Mouse (Mus musculus) forebrain, embryonic 13.5 days (tissue): ENCODE measurements around the gene Trim47. TPM values are rescaled to one million over a fixed set of nuclear protein-coding genes. Genes with fewer than 3 reads are reported as not detected.

ENCODE experiments used
- ATAC-seq: fragments of 200-750 bp; cut with Nextera tagmentation; 2 replicates; pipeline ENCODE4 v1.8.0; 2017
- H3K27ac ChIP-seq: fragments of 300-500 bp; sonication (generic); 2 replicates; pipeline ENCODE4 v1.5.1; 2015; ENCODE audit warnings: inconsistent platforms, mild to moderate bottlenecking, moderate library complexity
- H3K27me3 ChIP-seq: fragments of 300-500 bp; sonication (generic); 2 replicates; pipeline ENCODE4 v1.6.1; 2015; ENCODE audit warnings: mild to moderate bottlenecking, inconsistent platforms
- H3K36me3 ChIP-seq: fragments of 300-500 bp; sonication (generic); 2 replicates; pipeline ENCODE4 v1.6.1; 2015; ENCODE audit warnings: mild to moderate bottlenecking, inconsistent platforms; ENCODE audit not compliant: poor library complexity, severe bottlenecking
- H3K4me1 ChIP-seq: fragments of 300-500 bp; sonication (generic); 2 replicates; pipeline ENCODE4 v1.6.1; 2015; ENCODE audit warnings: inconsistent platforms
- H3K4me2 ChIP-seq: fragments of 300-500 bp; sonication (generic); 2 replicates; pipeline ENCODE4 v1.6.1; 2015; ENCODE audit warnings: inconsistent platforms, mild to moderate bottlenecking, moderate library complexity
- H3K4me3 ChIP-seq: fragments of 300-500 bp; sonication (generic); 2 replicates; pipeline ENCODE4 v1.5.1; 2015; ENCODE audit warnings: mild to moderate bottlenecking, inconsistent platforms
- H3K9ac ChIP-seq: fragments of 300-500 bp; sonication (generic); 2 replicates; pipeline ENCODE4 v1.6.1; 2015; ENCODE audit warnings: mild to moderate bottlenecking, inconsistent platforms
- H3K9me3 ChIP-seq: fragments of 300-500 bp; sonication (generic); replicated peaks from 2 replicates; pipeline ENCODE4 v1.6.1; 2016; ENCODE audit warnings: inconsistent platforms
- WGBS: fragments of 180-500 bp; shearing (Covaris S2); methylation state at CpG from one replicate; pipeline ENCODE4 v1.1.7; 2015; 5-methylcytosine and 5-hydroxymethylcytosine counted together
- polyA plus RNA-seq: library from polyadenylated mRNA; unstranded; fragments of >200 nt; fragmentation: Nextera tagmentation; extraction: Ambion mirVana; gene quantifications from 2 replicates; pipeline ENCODE4 v1.2.1, GENCODE M21; 2015

Trim47 gene
- polyA plus RNA-seq, 1 experiment from 2014 or later = 2.8 TPM

GRCm38 (mm10) chr11:116063562-116063961 is 63.4 kb downstream of the Trim47 start:
- H3K4me1 ChIP-seq = 0 out of 2 replicates have a peak, but pooled peaks cover 5% of the 10 kb centered on the region
- H3K27ac ChIP-seq = no peak overlapping the region
- no peaks in the 10 kb centered on the region for H3K27me3 ChIP-seq
- H3K9me3 ChIP-seq = no peaks in the 10 kb centered on the region
- no peak overlapping the region for H3K9ac ChIP-seq
- no peak overlapping the region for H3K4me3 ChIP-seq
- peaks cover 40% of the 10 kb centered on the region for H3K36me3 ChIP-seq
- ATAC-seq = 0 out of 2 replicates have a peak, but pooled peaks have one; percentile 20
- 55% methylated on average over 13 of the region's 13 CpGs for WGBS
- no peak overlapping the region for H3K4me2 ChIP-seq

GRCm38 (mm10) chr11:116062521-116062920 is 64.5 kb downstream of the Trim47 start:
- no peak overlapping the region for H3K4me2 ChIP-seq
- ATAC-seq = no peak
- H3K36me3 ChIP-seq = peaks cover 51% of the 10 kb centered on the region
- no peaks in the 10 kb centered on the region for H3K27me3 ChIP-seq
- no peak overlapping the region for H3K9ac ChIP-seq
- 0 out of 2 replicates have a peak, but pooled peaks cover 5% of the 10 kb centered on the region for H3K4me1 ChIP-seq
- 0 out of 2 replicates have a peak overlapping the region, but pooled peaks have one; percentile 16 for H3K27ac ChIP-seq
- no peak overlapping the region for H3K4me3 ChIP-seq
- WGBS = 50% methylated on average over 8 of the region's 8 CpGs
- H3K9me3 ChIP-seq = no peaks in the 10 kb centered on the region

- no peak overlapping the region for H3K4me2 ChIP-seq
- no peaks in the 10 kb centered on the region for H3K9me3 ChIP-seq
- peaks cover 58% of the 10 kb centered on the region for H3K36me3 ChIP-seq
- 0 out of 2 replicates have a peak overlapping the region, but pooled peaks have one; percentile 16 for H3K27ac ChIP-seq
- no peaks in the 10 kb centered on the region for H3K27me3 ChIP-seq
- no peak overlapping the region for H3K9ac ChIP-seq
- H3K4me1 ChIP-seq = 0 out of 2 replicates have a peak, but pooled peaks cover 5% of the 10 kb centered on the region
- no peak for ATAC-seq
- no peak overlapping the region for H3K4me3 ChIP-seq
- 90% methylated on average over 13 of the region's 13 CpGs for WGBS
Measured at GRCm38 (mm10) chr11:116061641-116062415, 65.2 kb downstream of the Trim47 start.

- WGBS = 89% methylated on average over 9 of the region's 9 CpGs
- Histone ChIP-seq H3K27me3 (no peaks in the 10 kb centered on the region), H3K27ac (no peak overlapping the region), H3K36me3 (peaks cover 70% of the 10 kb centered on the region), H3K4me3 (no peak overlapping the region), H3K4me2 (no peak overlapping the region), H3K9ac (no peak overlapping the region; the same call in 1 of the 2 replicates), H3K4me1 (0 out of 2 replicates have a peak, but pooled peaks cover 5% of the 10 kb centered on the region), H3K9me3 (no peaks in the 10 kb centered on the region)
- ATAC-seq = no peak
Measured at GRCm38 (mm10) chr11:116060596-116060995, 66.4 kb downstream of the Trim47 start.

GRCm38 (mm10) chr11:116059691-116060025 is 67.4 kb downstream of the Trim47 start:
- H3K36me3 ChIP-seq = peaks cover 80% of the 10 kb centered on the region
- no peak overlapping the region for H3K4me2 ChIP-seq
- H3K9me3 ChIP-seq = no peaks in the 10 kb centered on the region
- H3K9ac ChIP-seq = no peak overlapping the region
- ATAC-seq = no peak
- H3K4me3 ChIP-seq = no peak overlapping the region
- 0 out of 2 replicates have a peak, but pooled peaks cover 5% of the 10 kb centered on the region for H3K4me1 ChIP-seq
- H3K27me3 ChIP-seq = no peaks in the 10 kb centered on the region
- no peak overlapping the region for H3K27ac ChIP-seq
- WGBS = 94% methylated on average over 11 of the region's 11 CpGs

GRCm38 (mm10) chr11:116058868-116059690 is 67.9 kb downstream of the Trim47 start:
- H3K27ac ChIP-seq = no peak overlapping the region
- ATAC-seq = no peak
- no peaks in the 10 kb centered on the region for H3K27me3 ChIP-seq
- H3K36me3 ChIP-seq = peaks cover 85% of the 10 kb centered on the region
- no peak overlapping the region for H3K9ac ChIP-seq
- no peak overlapping the region for H3K4me2 ChIP-seq
- H3K4me3 ChIP-seq = no peak overlapping the region
- 0 out of 2 replicates have a peak, but pooled peaks cover 5% of the 10 kb centered on the region for H3K4me1 ChIP-seq
- H3K9me3 ChIP-seq = no peaks in the 10 kb centered on the region
- WGBS = 92% methylated on average over 17 of the region's 17 CpGs

GRCm38 (mm10) chr11:116058022-116058614 is 68.9 kb downstream of the Trim47 start:
- 0 out of 2 replicates have a peak, but pooled peaks cover 5% of the 10 kb centered on the region for H3K4me1 ChIP-seq
- no peak overlapping the region for H3K4me2 ChIP-seq

GRCm38 (mm10) chr11:116057237-116057881 is 69.7 kb downstream of the Trim47 start:
- H3K4me1 ChIP-seq = 0 out of 2 replicates have a peak, but pooled peaks cover 3% of the 10 kb centered on the region

More at GRCm38 (mm10) chr11:116058022-116058614, 68.9 kb downstream of the Trim47 start:
- 85% methylated on average over 12 of the region's 12 CpGs for WGBS
- H3K36me3 ChIP-seq = peaks cover 95% of the 10 kb centered on the region
- no peaks in the 10 kb centered on the region for H3K27me3 ChIP-seq
- ATAC-seq = no peak
- no peak overlapping the region for H3K4me3 ChIP-seq
- H3K9me3 ChIP-seq = no peaks in the 10 kb centered on the region
- no peak overlapping the region for H3K27ac ChIP-seq
- H3K9ac ChIP-seq = no peak overlapping the region

GRCm38 (mm10) chr11:116055873-116056272 is 71.1 kb downstream of the Trim47 start:
- 95% methylated on average over 11 of the region's 11 CpGs for WGBS
- no peak for ATAC-seq
- Histone ChIP-seq H3K4me1 (no peaks in the 10 kb centered on the region), H3K4me3 (no peak overlapping the region), H3K36me3 (peaks cover 99% of the 10 kb centered on the region), H3K4me2 (no peak overlapping the region), H3K9ac (no peak overlapping the region), H3K27ac (no peak overlapping the region), H3K27me3 (no peaks in the 10 kb centered on the region), H3K9me3 (no peaks in the 10 kb centered on the region)

More at GRCm38 (mm10) chr11:116057237-116057881, 69.7 kb downstream of the Trim47 start:
- Histone ChIP-seq H3K36me3 (peaks cover 100% of the 10 kb centered on the region), H3K9me3 (no peaks in the 10 kb centered on the region), H3K9ac (no peak overlapping the region), H3K4me2 (no peak overlapping the region), H3K27me3 (no peaks in the 10 kb centered on the region), H3K27ac (no peak overlapping the region), H3K4me3 (no peak overlapping the region)
- ATAC-seq = no peak
- WGBS = 89% methylated on average over 4 of the region's 4 CpGs
